Mouse (Mus musculus): ENCODE results near the gene Lgi4.

DNA sequence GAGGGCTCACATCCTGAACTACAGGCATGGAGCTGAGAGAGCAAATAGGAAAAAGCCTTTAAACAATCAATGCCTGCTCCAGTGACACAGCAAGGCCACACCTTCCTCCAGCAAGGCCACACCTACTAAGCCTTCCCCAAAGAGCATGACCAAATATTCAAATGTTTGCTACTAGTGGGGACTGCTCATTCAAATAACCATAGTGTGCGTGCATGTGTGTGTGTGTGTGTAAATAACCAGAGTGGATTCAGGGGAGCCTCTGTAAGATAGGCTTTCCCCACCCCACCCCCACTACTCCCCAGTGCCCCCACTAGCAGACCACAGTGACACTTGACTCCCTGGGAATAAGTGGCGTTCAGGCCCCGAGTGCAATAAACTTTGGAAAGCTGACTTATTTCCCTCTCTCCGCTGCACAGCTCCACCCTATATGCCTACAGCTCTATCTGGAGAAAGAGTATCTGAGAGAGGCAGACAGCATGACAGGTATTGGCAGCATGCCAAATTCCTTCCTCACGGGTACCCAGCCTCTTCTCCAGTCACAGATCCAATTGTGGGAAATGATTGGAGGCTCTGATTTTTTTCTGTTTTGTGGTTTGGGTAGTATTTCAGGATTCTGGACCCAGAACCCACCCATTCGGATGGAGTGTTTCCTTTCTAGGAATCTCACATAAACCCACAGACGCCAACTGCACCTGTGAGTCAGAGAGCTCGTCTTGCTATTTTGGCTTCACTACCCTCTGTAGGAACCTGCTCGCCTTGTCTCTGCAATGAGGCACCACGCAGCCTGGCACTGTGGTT, 41.8 kb upstream of the Lgi4 start:
- no peak for TF ChIP-seq CTCF (IDR thresholded peaks at IDR 0.05)
- TF ChIP-seq EP300 (IDR thresholded peaks at IDR 0.05) = no peak
